Mouse (Mus musculus): ENCODE measurements around the gene Lats2.

- no peak for TF ChIP-seq POLR2A (IDR thresholded peaks at IDR 0.05; ENCODE audit: borderline replicate concordance, insufficient read depth, low read length)
- TF ChIP-seq CTCF (IDR thresholded peaks at IDR 0.05; ENCODE audit: borderline replicate concordance, insufficient read depth, low read depth, low read length) = no peak
These were observed 31.6 kb upstream of the Lats2 start for GRCm38 (mm10) chr14:57789759-57790158.
